Mouse (Mus musculus) liver, embryonic 11.5 days (tissue): Measurements from ENCODE around the gene Cdh23. TPM values are rescaled to one million over a fixed set of nuclear protein-coding genes. Genes with fewer than 3 reads are reported as not detected.

Source experiments
- ATAC-seq: fragments of 200-750 bp; cut with Nextera tagmentation; replicated peaks from 2 replicates; pipeline ENCODE4 v1.8.0; 2017; ENCODE audit warnings: moderate number of reproducible peaks, mild to moderate bottlenecking, moderate TSS enrichment, moderate library complexity; ENCODE audit not compliant: low FRiP score
- DNase-seq: peaks from one replicate; pipeline ENCODE4 v3.0.0-alpha.2; 2017; ENCODE audit warnings: low spot score
- H3K27ac ChIP-seq: fragments of 300-500 bp; sonication (generic); 2 replicates; pipeline ENCODE4 v1.5.1; 2014; ENCODE audit warnings: mild to moderate bottlenecking, low read depth, low read length, control low read depth
- H3K27me3 ChIP-seq: fragments of 300-500 bp; sonication (generic); replicated peaks from 2 replicates; pipeline ENCODE4 v1.6.1; 2014; ENCODE audit warnings: low read length, mixed read lengths; ENCODE audit not compliant: control insufficient read depth, insufficient read depth
- H3K36me3 ChIP-seq: fragments of 300-500 bp; sonication (generic); 2 replicates; pipeline ENCODE4 v1.6.1; 2014; ENCODE audit warnings: mild to moderate bottlenecking, low read length, moderate library complexity, mixed read lengths; ENCODE audit not compliant: control insufficient read depth, insufficient read depth
- H3K4me1 ChIP-seq: fragments of 300-500 bp; sonication (generic); replicated peaks from 2 replicates; pipeline ENCODE4 v1.6.1; 2014; ENCODE audit warnings: low read length, mixed read lengths; ENCODE audit not compliant: control insufficient read depth, insufficient read depth
- H3K4me2 ChIP-seq: fragments of 300-500 bp; sonication (generic); 2 replicates; pipeline ENCODE4 v1.6.1; 2014; ENCODE audit warnings: mild to moderate bottlenecking, control low read depth, moderate library complexity
- H3K4me3 ChIP-seq: fragments of 300-500 bp; sonication (generic); 2 replicates; pipeline ENCODE4 v1.5.1; 2014; ENCODE audit warnings: low read depth, low read length, control low read depth
- H3K9ac ChIP-seq: fragments of 300-500 bp; sonication (generic); 2 replicates; pipeline ENCODE4 v1.6.1; 2014; ENCODE audit warnings: low read depth, low read length, control low read depth
- H3K9me3 ChIP-seq: fragments of 300-500 bp; sonication (generic); 2 replicates; pipeline ENCODE4 v1.6.1; 2016; ENCODE audit warnings: low read length, inconsistent platforms, mixed read lengths; ENCODE audit not compliant: control insufficient read depth
- WGBS: fragments of 180-500 bp; shearing (Covaris S2); extraction: QIAGEN DNeasy Blood & Tissue Kit; methylation state at CpG from one replicate; pipeline ENCODE4 v1.1.7; 2014; 5-methylcytosine and 5-hydroxymethylcytosine counted together
- polyA plus RNA-seq: library from polyadenylated mRNA; unstranded; fragments of >200 nt; fragmentation: Nextera tagmentation; extraction: Ambion mirVana; gene quantifications from 2 replicates; pipeline ENCODE4 v1.2.1, GENCODE M21; 2014

Gene Cdh23
- polyA plus RNA-seq, 1 experiment from 2014 or later, result 0.80 TPM

DNA sequence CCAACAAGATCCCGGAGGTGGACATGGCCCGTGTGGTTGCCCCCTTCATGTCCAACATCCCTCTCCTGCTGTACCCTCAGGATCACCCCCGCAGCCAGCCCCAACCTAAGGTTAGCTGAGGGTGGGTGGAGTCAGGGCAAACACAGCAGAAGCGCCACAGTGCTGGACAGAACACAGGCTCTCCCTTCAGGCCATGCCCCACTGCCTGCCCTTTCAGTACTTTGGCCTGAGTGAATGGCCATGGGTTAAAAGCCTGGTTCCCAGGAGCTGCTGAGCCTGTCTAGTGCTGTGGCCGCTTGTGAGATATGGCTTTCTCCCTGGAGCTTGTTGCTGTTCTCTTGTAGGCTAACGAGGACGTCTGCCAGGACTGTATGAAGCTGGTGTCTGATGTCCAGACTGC, 401.7 kb downstream of the Cdh23 start:
- H3K27ac ChIP-seq, result no peak overlapping the region
- no peaks in the 10 kb centered on the region for H3K9me3 ChIP-seq
- no peak overlapping the region for H3K4me3 ChIP-seq
- H3K4me1 ChIP-seq, result peaks cover 34% of the 10 kb centered on the region
- H3K27me3 ChIP-seq, result no peaks in the 10 kb centered on the region
- no peak for ATAC-seq
- peaks cover 28% of the 10 kb centered on the region for H3K36me3 ChIP-seq
- 83% methylated on average over 7 of the region's 7 CpGs for WGBS
- H3K4me2 ChIP-seq, result no peak overlapping the region
- DNase-seq, result no peak
- H3K9ac ChIP-seq, result no peak overlapping the region

DNA sequence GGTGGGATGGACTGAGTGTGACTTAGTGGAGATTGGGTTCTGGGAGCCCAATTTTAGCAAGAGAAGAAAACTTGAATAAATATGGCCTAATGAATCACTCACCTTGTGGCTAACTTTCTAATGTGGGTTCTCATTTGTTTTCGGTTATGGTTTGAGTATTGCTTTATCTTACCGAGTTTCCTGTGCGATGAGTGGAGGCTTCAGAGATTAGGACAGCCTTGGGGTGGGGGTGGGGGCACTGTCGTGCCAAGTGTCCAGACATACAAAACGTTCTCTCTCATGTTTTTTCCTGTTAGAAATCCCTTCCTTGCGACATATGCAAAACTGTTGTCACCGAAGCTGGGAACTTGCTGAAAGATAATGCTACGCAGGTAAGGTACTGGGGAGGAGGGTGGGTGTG, 404.1 kb downstream of the Cdh23 start:
- Histone ChIP-seq H3K4me3 (no peak overlapping the region), H3K4me1 (peaks cover 48% of the 10 kb centered on the region), H3K36me3 (peaks cover 21% of the 10 kb centered on the region), H3K9ac (no peak overlapping the region), H3K27ac (no peak overlapping the region), H3K9me3 (no peaks in the 10 kb centered on the region), H3K4me2 (no peak overlapping the region), H3K27me3 (no peaks in the 10 kb centered on the region)
- WGBS, result 54% methylated on average over 8 of the region's 8 CpGs
- ATAC-seq (no peak), DNase-seq (no peak)

DNA sequence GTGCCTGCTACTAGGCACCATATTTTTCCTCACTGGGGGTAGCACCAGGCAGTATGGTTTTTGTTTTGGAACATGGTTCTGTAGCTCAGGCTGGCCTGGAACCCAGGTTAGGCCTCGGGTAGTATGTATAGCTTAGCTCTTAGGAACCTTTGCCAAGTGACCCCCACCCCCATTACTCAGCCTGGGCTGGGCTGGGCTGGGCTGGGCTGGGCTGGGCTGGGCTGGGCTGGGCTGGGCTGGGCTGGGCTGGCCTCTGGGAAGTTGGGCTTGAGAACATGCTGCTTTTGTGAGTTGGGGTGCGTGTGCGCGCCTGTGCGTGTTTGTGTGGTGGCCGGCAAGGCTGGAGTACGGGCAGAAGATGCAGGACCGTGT, 405.6 kb downstream of the Cdh23 start:
- WGBS, result 69% methylated on average over 8 of the region's 8 CpGs
- ATAC-seq, result peak; percentile 30

DNA sequence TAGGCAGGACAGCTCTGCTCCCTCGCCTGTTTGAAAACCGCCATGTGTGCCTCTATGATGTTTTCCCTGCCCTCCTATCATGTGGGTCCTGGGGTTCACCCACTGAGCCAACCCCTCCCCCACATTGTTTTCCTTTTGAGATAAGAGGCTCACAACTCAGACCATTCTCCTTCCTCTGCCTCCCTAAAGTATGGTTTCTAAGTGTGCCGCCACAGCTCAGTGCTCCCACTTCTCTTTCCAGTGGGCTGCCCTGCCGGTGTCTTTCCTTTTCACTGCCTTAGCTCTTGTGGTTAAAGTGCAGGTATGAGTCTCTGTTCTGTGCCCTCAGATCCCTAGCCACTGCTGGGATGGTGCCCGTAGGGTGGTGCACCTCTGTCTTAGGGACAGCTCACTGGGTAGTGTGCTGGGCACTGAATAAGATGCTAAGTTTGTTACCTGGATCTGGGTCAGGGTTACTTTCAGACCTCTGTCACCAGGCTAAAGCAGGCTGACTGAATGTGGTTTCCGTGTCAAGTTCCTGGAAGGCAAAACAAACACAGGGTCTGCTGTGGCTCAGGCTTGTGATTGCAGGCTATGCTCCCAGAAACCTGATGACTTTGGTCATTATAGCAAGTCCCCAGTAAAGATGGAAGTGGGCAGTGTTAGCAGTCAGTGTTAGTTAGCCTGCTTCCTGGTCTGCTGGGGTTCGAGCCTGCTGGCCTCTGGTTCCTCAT, 406.1 kb downstream of the Cdh23 start:
- Histone ChIP-seq H3K9me3 (no peaks in the 10 kb centered on the region), H3K27me3 (no peaks in the 10 kb centered on the region), H3K4me1 (peaks cover 56% of the 10 kb centered on the region), H3K36me3 (peaks cover 16% of the 10 kb centered on the region), H3K4me2 (peak overlapping the region; percentile 60), H3K4me3 (peak overlapping the region; percentile 17; the same call in 1 of the 2 replicates), H3K9ac (0 out of 2 replicates have a peak overlapping the region, but pooled peaks have one; percentile 6), H3K27ac (peak overlapping the region; percentile 67)
- no peak for DNase-seq
- ATAC-seq, result peak; percentile 59; the same call in 1 of the 2 replicates
- 21% methylated on average over 7 of the region's 7 CpGs for WGBS

More for the DNA sequence above, 405.6 kb downstream of the Cdh23 start:
- H3K4me2 ChIP-seq, result peak overlapping the region; percentile 60
- H3K36me3 ChIP-seq, result peaks cover 18% of the 10 kb centered on the region
- H3K27me3 ChIP-seq, result no peaks in the 10 kb centered on the region
- DNase-seq, result no peak
- H3K4me3 ChIP-seq, result no peak overlapping the region
- peak overlapping the region; percentile 67; the same call in 1 of the 2 replicates for H3K27ac ChIP-seq
- no peak overlapping the region for H3K9ac ChIP-seq
- H3K9me3 ChIP-seq, result no peaks in the 10 kb centered on the region
- H3K4me1 ChIP-seq, result peaks cover 52% of the 10 kb centered on the region

DNA sequence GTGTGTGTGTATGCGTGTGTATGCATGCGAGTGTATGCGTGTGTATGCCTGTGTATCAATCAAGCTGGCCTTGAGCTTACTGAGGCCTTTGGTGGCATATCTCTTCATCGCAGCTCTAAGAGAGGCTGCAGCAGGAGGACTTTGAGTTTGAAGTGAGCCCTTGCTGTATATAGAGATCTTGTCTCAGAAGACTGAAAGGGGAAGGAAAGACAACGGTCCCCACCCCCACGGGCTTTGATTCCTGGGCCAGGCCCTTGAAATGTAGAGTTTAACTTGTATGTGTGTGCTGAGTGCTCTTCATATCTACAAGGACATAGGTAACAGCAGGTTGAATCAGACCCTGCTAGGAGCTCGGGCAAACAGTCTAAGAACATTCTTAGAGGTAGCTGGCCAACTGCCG, 407.1 kb downstream of the Cdh23 start:
- peak overlapping the region; percentile 67; the same call in 1 of the 2 replicates for H3K27ac ChIP-seq
- peaks cover 59% of the 10 kb centered on the region for H3K4me1 ChIP-seq
- no peaks in the 10 kb centered on the region for H3K9me3 ChIP-seq
- H3K27me3 ChIP-seq, result no peaks in the 10 kb centered on the region
- peak overlapping the region; percentile 60 for H3K4me2 ChIP-seq
- H3K4me3 ChIP-seq, result no peak overlapping the region
- 54% methylated on average over 8 of the region's 8 CpGs for WGBS
- H3K9ac ChIP-seq, result no peak overlapping the region
- no peak; the same call in 1 of the 2 replicates for ATAC-seq
- H3K36me3 ChIP-seq, result peaks cover 9% of the 10 kb centered on the region
- DNase-seq, result no peak

DNA sequence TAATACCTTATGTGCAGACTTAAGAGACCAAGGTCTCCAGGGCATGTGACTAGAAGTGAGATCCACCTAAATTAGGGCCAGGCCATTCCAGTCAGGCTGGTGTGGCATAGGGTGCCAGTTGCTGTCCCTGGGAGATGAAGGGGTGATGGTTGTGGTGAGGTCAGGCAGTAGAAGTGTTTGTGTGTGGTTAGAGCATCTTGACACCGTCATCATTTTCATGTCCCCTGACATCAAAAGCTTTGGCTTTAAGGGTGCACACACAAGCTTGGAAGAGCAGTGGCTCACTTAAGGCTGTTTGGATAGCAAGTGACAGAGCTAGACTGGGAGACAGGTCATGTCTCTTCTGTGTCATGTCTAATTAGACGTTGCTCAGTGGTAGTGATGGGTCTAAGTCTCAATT, 408.6 kb downstream of the Cdh23 start:
- Histone ChIP-seq H3K36me3 (0 out of 2 replicates have a peak, but pooled peaks cover 2% of the 10 kb centered on the region), H3K9me3 (no peaks in the 10 kb centered on the region), H3K9ac (no peak overlapping the region), H3K4me3 (no peak overlapping the region), H3K27me3 (no peaks in the 10 kb centered on the region), H3K4me2 (no peak overlapping the region), H3K4me1 (peaks cover 67% of the 10 kb centered on the region), H3K27ac (no peak overlapping the region)
- 73% methylated on average over 2 of the region's 2 CpGs for WGBS
- ATAC-seq, result no peak
- DNase-seq, result no peak

DNA sequence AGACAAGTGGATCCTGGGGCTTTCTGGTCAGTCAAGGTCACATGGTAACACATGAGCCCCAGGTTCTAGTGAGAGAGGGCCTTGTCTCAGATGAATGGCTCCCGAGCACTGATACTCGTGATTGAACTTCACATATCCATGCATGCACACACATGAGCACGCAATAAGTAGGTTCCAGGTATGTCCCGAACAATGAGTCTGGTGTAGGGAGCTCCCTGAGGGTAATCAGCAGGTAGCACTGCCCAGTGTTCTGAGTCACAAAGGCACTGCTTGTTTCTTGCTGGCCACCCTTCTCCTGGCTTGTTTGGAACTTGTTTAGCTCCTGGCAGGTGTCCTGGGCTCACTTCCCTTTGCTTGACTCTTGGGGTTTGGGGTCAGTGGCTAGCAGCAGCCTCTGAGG, 409.1 kb downstream of the Cdh23 start:
- no peak overlapping the region for H3K27ac ChIP-seq
- DNase-seq (no peak), ATAC-seq (no peak)
- H3K9me3 ChIP-seq, result no peaks in the 10 kb centered on the region
- H3K4me1 ChIP-seq, result peaks cover 63% of the 10 kb centered on the region
- no peak overlapping the region for H3K9ac ChIP-seq
- 94% methylated on average over 4 of the region's 4 CpGs for WGBS
- no peaks in the 10 kb centered on the region for H3K27me3 ChIP-seq
- H3K36me3 ChIP-seq, result 0 out of 2 replicates have a peak, but pooled peaks cover 2% of the 10 kb centered on the region
- no peak overlapping the region for H3K4me2 ChIP-seq
- no peak overlapping the region for H3K4me3 ChIP-seq

DNA sequence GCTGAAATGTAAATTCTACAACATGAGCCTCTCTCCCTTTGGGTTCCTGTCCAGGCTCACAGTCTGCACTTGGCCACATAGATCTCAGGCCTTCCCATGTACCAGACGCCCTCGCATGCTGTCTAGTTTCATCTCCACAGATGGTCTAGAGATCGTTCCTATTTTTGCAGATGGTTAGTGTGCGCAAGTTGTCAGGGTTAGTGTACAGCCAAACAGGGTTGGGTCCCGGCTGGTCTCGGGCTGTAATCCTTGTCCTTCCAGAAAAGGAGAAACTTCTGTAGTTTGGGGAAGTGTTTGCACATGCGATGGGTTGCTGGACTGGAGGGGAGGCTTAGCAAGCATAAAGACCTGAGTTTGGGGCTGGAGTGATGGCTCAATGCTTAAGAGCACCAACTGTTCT, 409.7 kb downstream of the Cdh23 start:
- DNase-seq, result no peak
- no peak overlapping the region for H3K4me3 ChIP-seq
- H3K4me1 ChIP-seq, result peaks cover 59% of the 10 kb centered on the region
- no peak for ATAC-seq
- H3K9ac ChIP-seq, result no peak overlapping the region
- no peak overlapping the region for H3K4me2 ChIP-seq
- 85% methylated on average over 7 of the region's 7 CpGs for WGBS
- no peaks in the 10 kb centered on the region for H3K36me3 ChIP-seq
- no peak overlapping the region for H3K27ac ChIP-seq
- H3K9me3 ChIP-seq, result no peaks in the 10 kb centered on the region
- H3K27me3 ChIP-seq, result no peaks in the 10 kb centered on the region
